Mouse (Mus musculus) embryo, embryonic 10 days (tissue): Measurements from ENCODE around the gene Mylk.
"Not testable (repeated sequence)": the region's sequence is repeated elsewhere in the genome, so short reads cannot be mapped to it uniquely, and the experiment has no call there.

Experiments
- DNase-seq: peaks from one replicate; pipeline ENCODE4 v3.0.0-alpha.2; 2015; ENCODE audit warnings: low spot score

Mylk gene

DNA sequence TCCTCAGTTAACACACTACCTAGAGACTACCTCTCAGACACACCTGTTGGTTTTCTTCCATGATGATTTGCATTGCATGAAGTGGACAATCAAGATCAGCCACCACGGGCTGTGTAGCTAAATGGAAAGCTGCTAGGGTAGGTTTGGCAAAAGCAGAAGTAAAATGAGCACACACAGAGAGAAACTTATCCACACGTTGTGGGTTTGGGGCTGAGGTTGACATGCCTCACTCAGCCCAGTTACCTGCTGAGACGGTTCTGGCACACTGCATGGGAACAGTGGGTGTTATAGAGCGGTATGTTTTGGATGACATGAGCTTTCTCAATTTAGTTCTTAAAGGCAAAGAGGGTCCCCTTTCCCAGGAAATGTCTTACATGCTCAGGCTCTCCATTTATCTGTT is 25.1 kb downstream of the Mylk start:
- DNase-seq = no peak

DNA sequence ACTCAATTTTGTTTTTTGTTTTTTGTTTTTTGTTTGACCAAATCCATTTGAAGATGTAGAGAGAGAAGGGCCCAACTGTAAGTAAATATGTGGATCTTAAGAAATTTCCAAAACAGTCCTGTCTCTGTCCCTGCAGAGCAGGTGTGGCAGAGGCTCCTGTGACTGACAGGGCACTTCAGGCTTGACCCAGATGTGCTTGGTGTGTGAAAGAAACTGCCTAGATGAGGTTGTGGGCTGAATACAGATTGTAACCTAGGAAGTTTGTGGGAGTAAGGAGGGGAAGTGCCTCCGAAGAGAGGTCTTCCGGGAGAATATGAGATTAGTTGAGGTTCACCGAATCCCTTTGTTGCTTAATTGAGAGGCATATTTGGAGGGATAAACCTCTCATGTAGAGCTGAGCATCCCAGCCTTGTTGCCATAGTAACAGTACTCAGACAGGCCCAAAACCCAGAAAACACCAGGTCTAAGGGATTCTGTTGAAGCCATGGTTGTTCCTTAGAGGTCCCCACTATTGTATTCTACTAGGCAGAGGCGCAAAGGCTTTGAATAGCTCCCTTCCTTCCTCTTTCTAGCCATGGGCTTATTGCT is 27.5 kb downstream of the Mylk start:
- DNase-seq = peak; percentile 79

DNA sequence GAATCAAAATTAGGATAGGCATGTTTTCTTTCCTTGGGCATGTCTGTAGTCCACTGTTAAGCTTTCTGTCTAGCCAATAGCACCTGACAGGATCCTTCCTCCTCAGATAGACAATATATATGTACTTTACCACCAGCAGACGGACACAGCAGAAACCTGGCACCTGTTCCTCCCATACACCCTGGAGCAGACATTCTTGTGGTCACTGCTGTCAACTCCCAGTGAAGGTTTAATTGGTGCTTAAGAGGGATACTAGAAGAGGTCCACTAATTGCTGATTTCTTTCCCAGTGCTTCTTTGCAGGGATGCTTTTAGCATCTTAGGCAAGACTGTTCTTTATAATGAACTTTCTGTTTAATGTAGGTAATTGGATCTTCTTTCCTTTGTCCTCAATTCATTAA is 37.4 kb downstream of the Mylk start:
- DNase-seq = no peak

DNA sequence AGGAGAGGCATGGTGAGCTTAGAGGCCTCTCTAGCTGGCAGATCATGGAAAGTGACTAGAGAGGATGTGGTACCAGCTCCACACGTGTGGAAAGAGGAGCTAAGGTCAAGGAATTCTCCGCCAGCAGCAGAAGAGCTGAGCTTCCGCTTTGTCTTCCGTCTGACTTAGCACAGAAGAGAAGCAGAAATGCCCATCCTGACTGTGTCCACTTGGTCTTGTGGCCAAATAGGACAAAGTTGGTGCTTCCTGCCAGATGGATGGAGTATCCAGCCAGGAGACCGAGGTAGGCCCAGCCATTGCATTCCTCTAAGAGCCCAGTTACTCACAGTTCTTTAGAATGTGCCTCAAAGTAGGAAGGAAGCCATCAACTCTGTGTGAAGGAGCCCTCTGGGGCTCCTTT is 38.5 kb downstream of the Mylk start:
- DNase-seq = no peak

DNA sequence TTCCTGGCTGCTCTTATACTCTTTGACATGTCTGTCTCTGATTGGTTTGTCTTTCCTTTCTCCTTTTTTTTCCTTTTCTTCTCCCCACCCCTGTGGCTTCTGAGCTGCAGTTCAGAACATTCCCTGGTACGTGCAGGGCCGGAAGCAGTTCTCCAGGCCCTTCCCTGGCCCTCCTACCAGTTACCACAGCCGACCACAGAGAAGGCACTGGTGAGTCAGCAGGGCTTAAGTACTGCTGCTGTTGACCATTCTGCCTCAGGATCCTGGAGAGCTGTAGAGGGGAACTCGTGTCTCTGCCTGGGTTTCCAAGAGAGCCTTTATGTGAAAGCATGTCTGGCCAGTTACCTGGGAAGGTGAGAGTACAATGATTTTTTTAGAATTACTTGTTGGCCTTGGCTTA is 39.7 kb downstream of the Mylk start:
- no peak for DNase-seq

DNA sequence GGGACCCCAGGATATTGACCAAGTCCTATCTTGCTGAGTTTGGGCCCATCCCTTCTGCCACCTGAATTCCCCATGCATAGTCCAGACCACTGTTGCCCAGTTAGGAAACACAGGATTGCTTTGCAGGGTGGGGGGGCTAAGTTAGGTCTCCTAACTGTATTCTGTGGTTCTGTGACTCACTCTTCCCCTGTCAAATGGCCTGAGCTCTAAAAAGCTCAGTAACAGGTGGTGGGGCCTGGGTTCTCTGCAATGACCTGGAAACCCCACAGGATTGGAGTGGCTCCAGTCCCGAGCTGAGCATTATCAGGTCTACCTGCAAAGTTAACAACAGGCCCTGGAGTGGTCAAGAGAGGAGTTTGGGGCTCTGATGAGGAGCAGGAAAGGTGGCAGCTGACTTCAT is 47.5 kb downstream of the Mylk start:
- DNase-seq = no peak

DNA sequence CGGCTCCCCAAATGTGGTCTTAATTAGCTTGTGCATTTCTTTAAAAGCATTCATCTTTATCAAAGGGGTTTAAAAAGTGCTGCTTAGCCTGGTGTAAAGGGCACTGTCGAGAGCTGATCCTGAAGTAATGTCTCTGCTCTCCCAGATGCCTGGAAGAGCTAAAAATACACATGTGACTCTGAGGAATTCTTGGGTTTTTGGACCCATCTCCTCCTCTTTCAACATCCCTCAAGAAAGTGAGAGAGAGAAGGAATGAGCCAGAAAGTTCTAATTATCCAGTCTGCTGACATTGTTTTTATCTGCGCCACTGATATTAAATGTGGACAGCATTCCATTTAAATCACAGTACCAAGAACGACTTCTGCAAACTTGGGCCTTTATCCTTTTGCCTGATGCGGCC is 48.0 kb downstream of the Mylk start:
- peak; percentile 32 for DNase-seq

DNA sequence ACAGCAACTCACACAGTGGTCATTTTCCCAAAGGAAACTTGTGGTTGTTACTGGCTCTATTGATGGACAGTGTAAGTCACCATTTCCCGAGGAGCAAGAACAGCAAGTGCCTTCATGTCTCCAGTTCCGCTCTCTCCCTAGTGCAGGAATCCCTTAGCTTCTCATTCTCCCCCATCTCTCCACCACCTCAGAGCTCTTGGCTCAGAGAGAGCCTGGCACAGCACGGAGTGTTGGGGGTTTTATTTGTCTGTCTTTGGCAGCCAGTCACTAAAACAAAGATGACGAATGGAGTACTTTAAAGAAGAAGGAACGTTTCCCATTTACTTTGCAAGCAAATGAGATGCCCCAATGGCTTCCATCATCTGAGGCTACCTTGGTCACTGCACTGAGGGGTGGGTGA is 56.2 kb downstream of the Mylk start:
- DNase-seq = no peak

DNA sequence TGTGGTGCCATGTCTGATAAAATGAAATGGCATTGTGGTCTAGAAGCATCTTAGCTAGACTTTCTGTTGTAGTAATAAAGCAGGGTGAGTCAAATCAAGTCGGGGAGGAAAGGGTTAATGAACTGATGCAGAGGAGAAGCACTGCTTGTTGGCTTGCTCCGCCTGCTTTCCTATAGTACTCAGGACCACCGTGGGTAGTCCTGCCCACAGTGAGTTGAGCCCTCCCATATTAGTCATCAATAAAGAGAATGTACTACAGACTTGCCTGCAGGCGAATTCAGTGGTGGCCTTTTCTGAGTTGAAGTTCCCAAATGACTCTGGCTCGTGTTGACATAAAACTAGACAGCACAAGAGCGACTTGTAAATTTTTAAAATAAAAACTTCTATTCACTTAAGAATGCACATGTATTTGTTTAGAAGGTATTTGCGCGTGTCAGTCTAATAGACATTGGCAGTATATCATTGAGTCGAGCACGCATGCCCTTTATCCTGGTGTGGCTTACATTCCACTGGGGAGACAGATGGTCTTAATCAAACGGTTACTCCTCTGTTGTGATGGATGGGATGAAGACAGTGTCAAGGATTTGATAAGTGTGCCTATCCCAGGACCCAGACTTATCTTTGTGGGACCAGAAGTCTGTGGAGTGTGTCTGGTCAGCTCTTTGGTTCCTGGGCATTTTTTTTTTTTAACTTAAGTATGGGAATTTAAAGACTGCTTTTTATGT is 59.4 kb downstream of the Mylk start:
- peak; percentile 75 for DNase-seq

DNA sequence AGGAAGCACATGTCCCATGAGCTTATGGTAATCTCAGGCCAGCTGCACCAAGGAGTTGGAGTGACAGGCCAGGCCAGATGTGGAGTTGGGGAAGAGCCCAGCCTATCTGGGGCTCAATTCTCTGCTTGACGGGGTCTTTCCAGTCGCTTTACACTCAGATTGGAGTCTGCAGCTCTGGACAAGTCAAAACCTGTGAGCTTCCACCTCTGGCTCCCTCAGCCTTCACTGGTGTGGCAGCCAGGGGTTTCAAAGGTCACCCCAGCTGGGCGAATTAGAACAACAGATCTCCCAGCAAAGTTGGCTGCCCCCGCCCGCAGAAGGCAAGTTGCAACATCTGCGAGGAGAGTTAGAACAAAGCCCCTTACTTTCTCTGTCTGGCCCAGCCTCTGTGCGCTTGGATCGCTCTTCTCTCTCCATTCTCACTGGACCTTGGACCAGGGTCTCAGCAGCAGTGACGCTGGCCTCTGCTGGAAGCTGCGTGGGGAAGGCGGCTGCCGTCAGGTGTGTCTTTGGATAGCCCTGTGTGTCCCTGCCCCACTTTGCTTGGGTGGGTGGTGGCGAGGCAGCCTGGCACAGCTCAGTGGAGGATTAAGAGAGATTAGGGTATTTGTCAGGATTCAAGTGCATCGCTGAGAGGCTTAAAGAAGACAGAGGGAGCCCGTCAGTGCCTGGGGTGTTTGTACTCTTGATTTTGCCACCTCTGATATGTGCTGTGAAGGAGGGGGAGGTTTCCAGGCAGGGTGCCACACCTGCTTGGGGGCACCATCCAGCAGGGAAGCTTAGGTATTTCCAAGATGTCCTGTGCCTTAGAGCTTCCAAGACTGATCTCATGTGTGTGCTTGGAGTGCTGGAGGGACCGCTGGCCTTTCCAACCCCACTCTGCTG is 62.1 kb downstream of the Mylk start:
- peak; percentile 56 for DNase-seq

DNA sequence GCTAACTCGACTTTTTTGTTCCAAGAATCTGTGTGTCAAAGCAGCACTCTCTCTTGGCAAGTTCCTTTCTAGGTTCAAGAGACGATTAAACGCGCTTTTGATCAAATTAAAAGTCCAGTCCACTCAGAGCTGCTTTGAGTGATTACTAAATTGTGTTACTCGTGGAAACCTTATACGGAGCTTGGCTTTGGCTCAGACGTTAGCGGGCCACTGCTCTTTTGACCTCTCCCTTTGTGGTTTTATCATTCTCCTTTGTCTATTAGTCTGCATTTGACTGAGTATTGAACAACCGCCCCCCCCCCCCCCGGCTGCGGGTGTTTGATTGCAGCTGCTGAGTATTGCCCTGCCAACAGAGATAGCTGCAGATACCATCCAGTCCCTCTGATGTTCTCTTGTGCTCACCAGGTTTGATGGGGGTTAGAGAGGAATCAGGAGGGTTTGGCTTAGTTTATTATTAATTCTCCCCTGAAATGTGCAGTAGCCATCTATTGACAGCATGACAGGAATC is 62.8 kb downstream of the Mylk start:
- peak; percentile 53 for DNase-seq

DNA sequence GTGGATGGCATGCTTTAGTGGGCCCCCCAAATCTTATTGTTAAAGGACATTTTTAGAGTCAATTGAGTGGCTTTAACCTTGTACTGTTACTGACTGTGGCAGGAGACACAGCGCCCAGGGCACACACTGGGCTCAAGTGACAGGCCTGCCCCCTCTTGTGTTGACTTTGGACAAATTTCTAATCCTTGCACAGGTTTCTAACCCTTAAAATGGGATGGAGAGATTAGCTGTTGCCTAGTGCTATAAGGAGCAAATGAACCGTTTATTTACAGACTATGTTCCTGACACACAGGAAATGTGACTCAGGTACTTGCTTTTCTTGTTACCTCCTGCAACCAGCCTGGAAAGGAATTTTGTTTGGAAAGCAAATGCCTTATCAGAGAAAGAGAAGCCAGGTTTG is 67.2 kb downstream of the Mylk start:
- no peak for DNase-seq

DNA sequence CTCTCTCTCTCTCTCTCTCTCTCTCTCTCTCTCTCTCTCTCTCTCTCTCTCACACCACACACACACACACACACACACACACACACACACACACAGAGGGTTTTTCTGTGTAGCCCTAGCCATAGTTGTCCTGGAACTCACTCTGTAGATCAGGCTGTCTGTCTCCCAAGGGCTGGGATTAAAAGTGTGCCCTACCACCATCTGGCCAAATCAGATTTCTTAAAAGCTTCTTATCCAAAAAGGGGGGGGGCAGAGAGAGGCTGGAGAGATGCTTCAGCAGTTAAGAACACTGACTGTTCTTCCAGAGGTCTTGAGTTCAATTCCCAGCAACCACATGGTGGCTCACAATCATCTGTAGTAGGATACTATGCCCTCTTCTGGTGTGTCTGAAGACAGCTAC is 68.2 kb downstream of the Mylk start:
- not testable (repeated sequence) for DNase-seq

DNA sequence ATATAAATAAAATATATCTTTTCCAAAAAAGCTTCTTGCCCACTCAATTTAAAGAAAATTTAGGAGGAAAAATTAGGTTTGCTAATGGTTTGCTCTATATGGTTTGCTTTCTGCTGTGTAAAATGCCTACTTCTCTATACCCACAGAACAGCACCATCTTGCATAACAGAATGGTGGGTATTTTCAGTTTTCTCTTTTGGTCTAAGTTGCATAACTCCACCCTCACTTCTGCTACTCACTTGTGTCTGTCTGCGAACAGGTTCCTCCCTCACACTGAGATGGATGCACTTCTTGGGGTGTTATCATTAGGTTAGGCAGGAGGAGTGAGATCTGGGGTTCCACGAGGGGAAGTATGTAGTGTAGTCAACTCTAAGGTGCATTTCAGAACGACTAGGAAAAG is 68.6 kb downstream of the Mylk start:
- DNase-seq = no peak

DNA sequence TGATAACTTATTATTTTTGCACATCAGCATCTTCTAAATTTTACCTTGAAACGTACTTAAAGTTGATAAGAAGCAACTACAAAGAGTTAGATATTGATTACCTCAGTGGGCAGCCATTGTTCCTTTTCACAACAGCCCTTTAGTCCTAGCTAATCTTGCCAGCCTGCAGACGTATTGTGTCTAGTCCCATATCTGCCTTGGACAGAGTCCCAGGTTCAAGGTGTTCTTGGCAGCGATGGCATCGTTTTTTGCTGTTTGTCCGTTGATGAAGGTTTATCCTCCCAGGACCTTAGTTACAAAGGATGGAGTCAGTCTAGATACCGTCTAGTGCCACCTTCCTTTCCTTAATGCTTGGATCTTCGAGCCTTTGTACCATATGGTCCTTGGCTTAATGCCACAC is 69.6 kb downstream of the Mylk start:
- no peak for DNase-seq

DNA sequence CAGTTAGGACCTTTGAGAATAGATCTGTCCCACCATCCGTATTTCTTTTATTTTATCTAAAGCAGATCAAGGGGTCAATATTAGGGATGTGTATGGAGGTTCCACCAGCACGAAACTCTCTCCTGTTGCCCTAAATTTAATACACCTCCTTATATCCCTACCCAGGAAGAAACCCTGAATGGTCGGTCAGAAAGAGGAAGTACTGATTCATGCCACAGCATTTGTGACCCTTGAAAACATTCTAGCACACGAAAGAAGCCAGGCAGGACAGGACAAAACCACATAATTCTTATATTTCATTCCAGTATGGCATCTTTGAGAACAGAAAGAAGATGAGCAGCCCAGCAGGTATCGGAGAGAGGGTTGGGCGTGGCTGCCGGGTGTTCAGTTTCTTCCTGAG is 71.5 kb downstream of the Mylk start:
- DNase-seq = no peak

DNA sequence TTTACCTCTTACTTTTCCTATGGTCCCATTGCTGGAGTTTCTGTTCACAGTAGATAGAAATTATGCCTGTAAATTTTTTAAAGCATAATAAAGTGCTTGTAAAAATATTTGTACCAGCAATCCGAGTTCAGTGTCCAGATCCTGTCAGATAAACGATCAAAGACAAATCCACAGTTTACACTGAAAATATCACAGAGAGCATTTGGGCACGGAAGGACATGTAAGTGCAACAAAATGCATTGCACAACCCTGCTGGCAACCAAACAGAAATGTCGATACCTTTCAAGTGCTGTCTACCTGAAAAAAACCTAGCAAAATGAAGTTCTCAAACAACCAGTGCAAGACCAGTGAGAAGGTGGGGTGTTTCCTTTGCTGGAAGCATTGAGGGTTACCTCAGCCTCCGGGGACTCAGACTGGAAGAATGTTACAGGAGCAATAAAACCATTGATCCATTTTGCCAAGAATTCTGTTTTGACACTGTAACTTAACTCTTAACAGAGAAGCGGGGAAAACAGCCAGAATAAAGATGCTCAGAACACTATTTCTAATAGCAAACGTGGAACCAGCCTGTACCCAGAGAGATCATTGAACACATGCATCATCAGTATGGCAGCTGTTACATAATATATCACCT is 80.2 kb downstream of the Mylk start:
- no peak for DNase-seq

DNA sequence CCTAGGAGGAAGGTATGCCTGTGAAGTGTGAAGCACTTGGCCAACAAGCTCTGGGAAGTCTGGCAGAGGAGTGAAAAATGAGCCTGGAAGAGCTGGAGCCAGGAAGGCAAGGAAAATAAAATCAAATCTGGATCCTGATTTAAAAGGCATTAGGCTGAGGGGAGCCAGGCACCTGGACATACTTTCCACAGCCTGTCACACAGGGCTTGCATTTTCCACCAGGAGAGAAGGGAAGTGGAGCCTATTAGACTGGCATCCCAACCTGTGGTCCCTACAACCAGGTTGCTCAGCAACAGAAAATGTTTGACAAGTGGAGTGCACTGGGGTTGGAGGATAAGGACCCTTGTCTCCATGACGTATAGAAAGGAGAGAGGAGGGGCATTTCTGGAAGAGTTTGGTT is 89.5 kb downstream of the Mylk start:
- DNase-seq = no peak

DNA sequence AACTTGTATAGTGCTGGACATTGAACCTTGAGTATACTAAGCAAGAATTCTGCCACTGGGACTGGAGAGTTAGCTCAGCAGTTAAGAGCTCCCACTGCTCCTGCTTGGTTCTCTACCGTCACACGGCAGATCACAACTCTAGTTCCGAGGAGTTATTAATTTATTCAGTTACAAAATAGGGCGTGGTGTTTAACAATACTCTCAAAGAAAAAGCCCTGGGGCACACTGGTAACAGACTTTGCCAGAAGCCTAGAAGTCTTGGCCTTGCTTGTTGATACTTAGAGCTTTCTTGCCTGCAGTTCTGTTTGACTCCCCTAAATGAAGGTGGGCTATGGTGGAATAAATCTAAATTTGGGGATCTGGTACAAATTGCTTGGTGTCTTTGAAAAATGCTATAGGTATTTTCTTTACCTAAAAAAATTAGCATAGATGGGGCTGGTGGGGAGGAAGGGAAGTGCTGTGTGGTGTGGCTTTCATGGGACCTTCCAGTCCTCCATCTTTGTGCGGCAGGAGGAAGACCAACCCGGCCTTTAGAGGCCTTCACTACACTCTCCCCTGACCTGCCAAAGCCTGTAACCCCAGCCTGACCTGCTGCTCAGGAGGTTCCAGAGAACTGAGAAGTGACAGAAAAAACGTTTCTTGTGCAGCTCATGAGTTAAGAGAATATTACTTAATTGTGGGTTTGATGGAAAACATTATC is 94.1 kb downstream of the Mylk start:
- DNase-seq = no peak

DNA sequence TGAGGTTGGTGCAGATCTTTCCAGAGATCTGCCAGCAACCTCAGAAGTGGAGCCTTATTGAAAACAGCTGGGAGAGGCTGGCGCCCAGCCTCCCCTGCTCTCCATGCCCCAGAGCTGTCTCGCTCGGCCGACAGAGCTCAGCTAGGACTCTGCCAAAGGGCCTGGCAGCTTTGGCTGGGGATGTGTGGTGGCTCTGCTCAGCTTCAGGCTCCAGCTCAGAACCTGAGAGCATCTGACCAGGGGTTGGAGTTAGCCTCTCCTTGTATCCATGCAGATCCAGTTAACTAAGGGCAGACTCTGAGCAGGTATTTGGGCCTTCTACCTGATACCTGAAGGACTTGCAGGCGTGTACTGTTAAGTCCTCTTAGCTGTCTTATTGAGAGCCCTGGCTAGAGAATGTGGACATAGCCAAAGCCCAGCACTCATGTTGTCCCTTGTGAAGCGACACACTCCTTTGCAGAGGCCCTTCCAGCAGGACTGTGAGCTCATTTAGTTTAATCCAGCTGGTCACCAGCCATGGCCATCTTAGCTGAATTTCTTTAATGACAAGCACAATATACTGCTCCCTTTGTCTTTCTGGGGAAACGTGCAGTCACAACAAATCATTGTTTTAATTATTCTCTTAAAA is 94.8 kb downstream of the Mylk start:
- peak; percentile 20 for DNase-seq

DNA sequence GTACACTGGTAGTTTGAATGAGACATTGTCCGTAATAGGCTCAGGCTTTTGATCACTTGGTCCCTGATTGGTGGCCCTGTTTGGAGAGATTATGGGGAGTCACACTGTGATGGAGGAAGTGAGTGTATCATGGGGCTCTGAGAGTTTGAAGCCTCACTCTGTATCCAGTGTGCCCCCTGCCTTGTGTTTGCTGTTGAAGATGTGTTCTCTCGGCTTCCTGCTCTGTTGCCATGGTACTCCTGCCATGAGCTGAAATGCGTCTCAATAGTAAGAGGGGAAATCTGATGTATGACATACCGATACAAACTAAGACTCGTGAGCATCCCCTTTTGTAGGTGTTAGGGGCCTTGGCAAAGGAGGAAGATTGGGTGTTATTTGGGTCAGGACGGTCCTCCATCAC is 99.8 kb downstream of the Mylk start:
- DNase-seq = no peak
